Mouse (Mus musculus) neural tube, embryonic 12.5 days (tissue): ENCODE data around the gene Olfr1333. TPM values are rescaled to one million over a fixed set of nuclear protein-coding genes. Genes with fewer than 3 reads are reported as not detected.
"Not testable (repeated sequence)": the region's sequence is repeated elsewhere in the genome, so short reads cannot be mapped to it uniquely, and the experiment has no call there.

Experiments
- ATAC-seq: fragments of 200-750 bp; cut with Nextera tagmentation; 2 replicates; pipeline ENCODE4 v1.8.0; 2017; ENCODE audit warnings: low read depth, mild to moderate bottlenecking, moderate TSS enrichment, moderate library complexity; ENCODE audit not compliant: low FRiP score
- H3K27ac ChIP-seq: fragments of 300-500 bp; sonication (generic); 2 replicates; pipeline ENCODE4 v1.5.1; 2016
- H3K27me3 ChIP-seq: fragments of 300-500 bp; sonication (generic); replicated peaks from 2 replicates; pipeline ENCODE4 v1.6.1; 2016; ENCODE audit warnings: mild to moderate bottlenecking
- H3K36me3 ChIP-seq: fragments of 300-500 bp; sonication (generic); 2 replicates; pipeline ENCODE4 v1.6.1; 2016; ENCODE audit warnings: mild to moderate bottlenecking
- H3K4me1 ChIP-seq: fragments of 300-500 bp; sonication (generic); 2 replicates; pipeline ENCODE4 v1.6.1; 2016
- H3K4me2 ChIP-seq: fragments of 300-500 bp; sonication (generic); replicated peaks from 2 replicates; pipeline ENCODE4 v1.6.1; 2016; ENCODE audit warnings: mild to moderate bottlenecking
- H3K4me3 ChIP-seq: fragments of 300-500 bp; sonication (generic); 2 replicates; pipeline ENCODE4 v1.5.1; 2016
- H3K9ac ChIP-seq: fragments of 300-500 bp; sonication (generic); 2 replicates; pipeline ENCODE4 v1.6.1; 2016; ENCODE audit warnings: mild to moderate bottlenecking
- H3K9me3 ChIP-seq: fragments of 300-500 bp; sonication (generic); 2 replicates; pipeline ENCODE4 v1.6.1; 2016; ENCODE audit warnings: mild to moderate bottlenecking
- WGBS: fragments of 180-500 bp; shearing (Covaris S2); methylation state at CpG from one replicate; pipeline ENCODE4 v1.1.7; 2016; 5-methylcytosine and 5-hydroxymethylcytosine counted together
- polyA plus RNA-seq: library from polyadenylated mRNA; unstranded; fragments of >200 nt; fragmentation: Nextera tagmentation; extraction: Ambion mirVana; gene quantifications from 2 replicates; pipeline ENCODE4 v1.2.1, GENCODE M21; 2016

The Olfr1333 gene
- polyA plus RNA-seq, result not detected in 2 replicates

DNA sequence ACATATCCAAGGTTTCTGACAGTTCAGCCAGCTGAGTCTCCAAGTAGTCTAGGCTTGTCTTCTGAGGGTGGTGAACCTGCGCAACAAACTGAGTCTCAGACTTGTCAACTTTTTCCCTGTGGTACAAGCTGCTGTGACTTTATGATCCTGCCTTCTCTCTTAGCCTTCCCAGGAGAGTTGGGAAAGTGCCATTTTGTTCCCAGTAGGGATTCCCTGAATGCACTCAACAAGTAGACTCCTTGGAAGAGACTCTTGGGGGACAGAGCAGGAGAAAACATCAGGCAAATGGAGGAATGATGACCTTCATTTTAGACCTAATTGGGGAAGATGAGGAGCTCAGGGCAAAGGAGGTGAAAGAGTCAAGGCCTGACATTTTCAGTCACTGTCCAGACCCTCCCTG lies at the start of gene Olfr1333:
TSS of gene Olfr1333 (minus strand) at position 101 of the 400 bp plus-strand sequence.
- Histone ChIP-seq H3K27ac (no peak within 1 kb of the TSS), H3K4me3 (no peak within 1 kb of the TSS), H3K36me3 (no peaks in the 10 kb centered on the region), H3K27me3 (no peaks in the 10 kb centered on the region), H3K9ac (no peak within 1 kb of the TSS), H3K4me2 (no peak within 1 kb of the TSS), H3K4me1 (no peaks in the 10 kb centered on the region), H3K9me3 (no peaks in the 10 kb centered on the region)
- 97% methylated on average over 1 of the region's 1 CpGs for WGBS
- ATAC-seq, result no peak

DNA sequence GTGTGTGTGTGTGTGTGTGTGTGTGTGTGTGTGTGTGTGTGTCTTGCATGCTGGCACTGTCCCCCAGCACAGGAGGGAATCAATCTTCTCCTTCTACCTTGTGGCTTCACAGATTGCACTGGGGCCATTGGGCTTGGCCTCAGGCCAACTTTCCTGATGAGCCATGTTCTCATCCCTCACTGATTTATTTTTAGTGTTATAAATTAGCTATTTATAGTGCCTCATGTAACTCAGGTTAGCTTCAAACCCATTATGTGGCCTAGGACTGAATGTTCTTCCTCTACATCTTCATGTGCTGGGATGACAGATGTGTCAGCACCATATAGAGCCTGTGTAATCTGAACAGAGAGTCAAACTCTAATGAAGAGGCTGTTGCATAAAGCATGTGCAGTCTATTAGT lies 31.5 kb upstream of the Olfr1333 start:
- ATAC-seq, result no peak
- Histone ChIP-seq H3K36me3 (no peaks in the 10 kb centered on the region), H3K9ac (no peak overlapping the region), H3K27me3 (no peaks in the 10 kb centered on the region), H3K27ac (no peak overlapping the region), H3K4me2 (no peak overlapping the region), H3K4me3 (no peak overlapping the region), H3K4me1 (no peaks in the 10 kb centered on the region), H3K9me3 (no peaks in the 10 kb centered on the region)

DNA sequence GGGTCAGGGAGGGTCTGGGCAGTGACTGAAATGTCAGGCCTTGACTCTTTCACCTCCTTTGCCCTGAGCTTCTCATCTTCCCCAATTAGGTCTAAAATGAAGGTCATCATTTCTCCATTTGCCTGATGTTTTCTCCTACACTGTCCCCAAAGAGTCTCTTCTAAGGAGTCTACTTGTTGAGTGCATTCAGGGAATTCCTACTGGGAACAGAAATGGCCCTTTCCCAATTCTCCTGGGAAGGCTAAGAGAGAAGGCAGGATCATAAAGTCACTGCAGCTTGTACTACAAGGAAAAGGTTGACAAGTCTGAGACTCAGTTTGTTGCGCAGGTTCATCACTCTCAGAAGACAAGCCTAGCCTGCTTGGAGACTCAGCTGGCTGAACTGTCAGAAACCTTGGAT lies 28.3 kb upstream of the Olfr1333 start, which contains the start of gene Olfr1331:
TSS of gene Olfr1331 (plus strand) at position 301 of the 400 bp plus-strand sequence.
- H3K27ac ChIP-seq, result no peak within 1 kb of the TSS
- H3K9ac ChIP-seq, result no peak within 1 kb of the TSS
- no peaks in the 10 kb centered on the region for H3K9me3 ChIP-seq
- no peak within 1 kb of the TSS for H3K4me2 ChIP-seq
- no peaks in the 10 kb centered on the region for H3K36me3 ChIP-seq
- no peaks in the 10 kb centered on the region for H3K4me1 ChIP-seq
- H3K27me3 ChIP-seq, result no peaks in the 10 kb centered on the region
- no peak within 1 kb of the TSS for H3K4me3 ChIP-seq
- no peak for ATAC-seq
- 87% methylated on average over 1 of the region's 1 CpGs for WGBS

DNA sequence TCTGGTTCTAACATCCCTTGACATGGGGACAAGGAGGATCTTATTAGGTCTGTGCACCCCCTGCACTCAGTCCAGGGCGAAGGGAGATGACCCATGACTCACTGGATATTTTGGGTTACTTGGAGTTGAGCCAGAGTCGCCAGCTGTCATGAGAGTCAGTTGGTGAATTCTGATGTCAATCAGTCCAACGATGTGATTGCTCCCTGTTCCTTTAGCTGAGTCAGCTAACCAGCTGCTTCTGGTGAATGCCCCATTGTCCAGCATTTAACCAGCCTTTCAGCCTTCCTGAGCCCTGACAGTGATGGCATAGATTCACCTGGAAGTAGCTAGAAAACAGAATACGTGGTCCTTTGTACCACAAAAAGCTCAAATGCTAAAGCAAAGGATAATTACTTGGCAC lies 26.6 kb upstream of the Olfr1333 start:
- H3K36me3 ChIP-seq, result no peaks in the 10 kb centered on the region
- H3K27me3 ChIP-seq, result no peaks in the 10 kb centered on the region
- H3K4me2 ChIP-seq, result no peak overlapping the region
- H3K27ac ChIP-seq, result no peak overlapping the region
- H3K4me1 ChIP-seq, result no peaks in the 10 kb centered on the region
- no peak overlapping the region for H3K9ac ChIP-seq
- H3K9me3 ChIP-seq, result no peaks in the 10 kb centered on the region
- no peak for ATAC-seq
- H3K4me3 ChIP-seq, result no peak overlapping the region
- WGBS, result 62% methylated on average over 4 of the region's 4 CpGs

DNA sequence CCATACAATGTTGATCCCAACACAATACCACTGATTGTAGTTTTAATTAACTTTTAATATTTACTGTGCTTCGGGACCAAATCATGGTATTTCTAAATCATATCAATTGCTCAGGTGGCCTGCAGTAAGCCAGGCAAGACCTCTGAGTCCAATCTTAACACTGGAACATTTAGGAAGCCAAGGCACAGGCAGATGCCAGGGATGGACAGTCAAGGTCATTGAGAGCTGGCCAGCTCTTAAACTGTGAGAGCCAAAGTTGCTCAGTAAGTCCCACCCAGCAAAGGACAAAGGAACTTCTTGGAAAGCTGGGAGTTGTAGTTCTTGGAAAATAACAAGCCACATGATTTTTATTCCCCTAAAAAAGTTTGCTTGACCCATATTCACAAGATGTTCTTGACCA lies 25.7 kb upstream of the Olfr1333 start:
- Histone ChIP-seq H3K4me1 (no peaks in the 10 kb centered on the region), H3K9me3 (no peaks in the 10 kb centered on the region), H3K27me3 (no peaks in the 10 kb centered on the region), H3K4me3 (no peak overlapping the region), H3K27ac (no peak overlapping the region), H3K36me3 (no peaks in the 10 kb centered on the region), H3K9ac (no peak overlapping the region), H3K4me2 (no peak overlapping the region)
- no peak for ATAC-seq
- 88% methylated on average over 1 of the region's 1 CpGs for WGBS

DNA sequence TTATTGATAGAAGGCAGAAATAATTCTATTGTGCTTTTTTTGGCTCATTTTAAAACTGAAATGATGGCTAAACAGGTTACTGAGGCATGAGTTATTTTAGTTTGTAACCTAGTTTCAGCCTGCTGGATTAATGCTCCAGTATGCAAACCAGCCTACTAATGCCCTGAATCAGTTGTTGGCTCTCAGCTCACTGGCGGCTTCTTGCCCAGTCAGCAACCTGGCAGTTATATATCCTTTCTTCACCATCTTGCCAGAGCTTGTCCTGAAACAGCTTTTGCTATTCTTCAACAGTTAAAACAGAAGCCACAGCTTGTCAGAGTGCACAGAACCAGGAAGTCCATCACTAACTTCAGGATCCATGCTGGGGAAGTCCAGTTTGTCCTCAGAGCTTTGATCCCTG lies 17.2 kb downstream of the Olfr1333 start:
- Histone ChIP-seq H3K4me1 (no peaks in the 10 kb centered on the region), H3K4me2 (no peak overlapping the region), H3K36me3 (no peaks in the 10 kb centered on the region), H3K27ac (no peak overlapping the region), H3K9me3 (no peaks in the 10 kb centered on the region), H3K9ac (no peak overlapping the region), H3K27me3 (no peaks in the 10 kb centered on the region), H3K4me3 (no peak overlapping the region)
- no peak for ATAC-seq
- 93% methylated on average over 1 of the region's 1 CpGs for WGBS

DNA sequence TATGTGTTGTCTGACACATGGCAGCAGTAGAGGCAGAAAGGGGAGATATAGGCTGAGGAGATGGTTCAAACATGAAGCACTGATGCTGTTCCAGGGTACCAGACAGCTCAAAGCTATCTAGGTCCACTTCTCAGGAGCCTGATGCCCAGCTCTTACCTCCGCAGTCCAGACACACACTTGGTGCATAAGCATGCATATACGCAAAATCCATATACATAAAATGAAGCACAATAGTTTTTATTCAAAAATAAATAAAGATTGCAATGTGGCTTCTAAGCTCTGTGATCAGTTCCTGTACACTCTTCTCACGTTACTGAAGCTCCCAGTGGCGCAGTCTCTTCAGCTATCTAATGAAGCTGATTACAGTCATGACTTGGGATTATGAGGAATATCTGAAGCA lies 26.2 kb downstream of the Olfr1333 start, which contains the start of gene Olfr1335:
TSS of gene Olfr1335 (minus strand) at position 101 of the 400 bp plus-strand sequence.
- H3K4me1 ChIP-seq, result no peaks in the 10 kb centered on the region
- H3K4me2 ChIP-seq, result no peak within 1 kb of the TSS
- no peak for ATAC-seq

DNA sequence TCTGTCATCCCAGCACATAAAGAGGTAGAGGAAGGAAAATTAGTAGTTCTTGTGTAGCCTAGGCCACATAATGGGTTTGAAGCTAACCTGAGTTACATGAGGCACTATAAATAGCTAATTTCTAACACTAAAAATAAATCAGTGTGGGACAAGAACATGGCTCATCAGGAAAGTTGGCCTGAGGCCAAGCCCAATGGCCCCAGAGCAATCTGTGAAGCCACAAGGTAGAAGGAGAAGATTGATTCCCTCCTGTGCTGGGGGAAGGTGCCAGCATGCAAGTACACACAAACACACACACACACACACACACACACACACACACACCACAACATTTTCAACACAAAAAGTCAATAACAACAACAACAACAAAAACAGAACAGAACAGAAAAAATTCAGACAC lies 43.3 kb downstream of the Olfr1333 start:
- not testable (repeated sequence) for H3K4me3 ChIP-seq, H3K4me1 ChIP-seq, H3K4me2 ChIP-seq, ATAC-seq, H3K27ac ChIP-seq, H3K27me3 ChIP-seq, H3K9ac ChIP-seq, H3K9me3 ChIP-seq, H3K36me3 ChIP-seq

More for the DNA sequence above, 26.2 kb downstream of the Olfr1333 start, which contains the start of gene Olfr1335:
- H3K27ac ChIP-seq, result no peak within 1 kb of the TSS
- WGBS, result 91% methylated on average over 4 of the region's 4 CpGs
- H3K4me3 ChIP-seq, result no peak within 1 kb of the TSS
- H3K27me3 ChIP-seq, result no peaks in the 10 kb centered on the region
- H3K9me3 ChIP-seq, result no peaks in the 10 kb centered on the region
- no peaks in the 10 kb centered on the region for H3K36me3 ChIP-seq
- H3K9ac ChIP-seq, result no peak within 1 kb of the TSS

DNA sequence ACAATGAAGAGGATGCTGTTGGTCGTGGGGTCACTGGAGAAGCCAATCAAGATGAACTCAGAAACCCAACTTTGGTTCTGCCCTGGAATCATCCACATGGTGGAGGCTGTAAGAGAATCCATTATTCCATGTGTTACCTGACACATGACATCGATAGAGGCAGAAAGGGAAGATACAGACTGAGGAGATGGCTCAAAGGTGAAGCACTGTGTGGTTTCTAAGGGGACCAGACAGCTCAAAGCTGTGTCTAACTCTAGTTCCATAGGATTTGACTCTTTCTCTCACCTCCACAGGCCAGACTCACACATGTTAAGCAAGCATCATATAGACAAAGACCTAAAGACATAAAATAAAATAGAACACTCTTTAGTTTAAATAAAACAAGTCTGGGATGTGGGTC lies 53.6 kb downstream of the Olfr1333 start, which contains the start of gene Olfr1337:
TSS of gene Olfr1337 (minus strand) at position 101 of the 400 bp plus-strand sequence.
- 80% methylated on average over 2 of the region's 2 CpGs for whole genome bisulfite sequencing
- H3K9ac ChIP-seq, result no peak within 1 kb of the TSS
- no peaks in the 10 kb centered on the region for H3K36me3 ChIP-seq
- no peak within 1 kb of the TSS for H3K27ac ChIP-seq
- no peaks in the 10 kb centered on the region for H3K4me1 ChIP-seq
- no peak for ATAC-seq
- no peaks in the 10 kb centered on the region for H3K9me3 ChIP-seq
- H3K4me2 ChIP-seq, result no peak within 1 kb of the TSS
- no peaks in the 10 kb centered on the region for H3K27me3 ChIP-seq
- no peak within 1 kb of the TSS for H3K4me3 ChIP-seq

Other genes with a start within 250 kb of the Olfr1333 start
- gene Cfap57, start 215.5 kb downstream of the Olfr1333 start, polyA plus RNA-seq, result 1.2 and 1.3 TPM in 2 replicates
- 151 and 158 TPM in 2 replicates for gene Ebna1bp2, start 215.5 kb downstream of the Olfr1333 start, polyA plus RNA-seq
- not detected in 2 replicates for gene Olfr62, start 177.3 kb downstream of the Olfr1333 start, polyA plus RNA-seq
- gene Olfr1342, start 143.5 kb downstream of the Olfr1333 start, polyA plus RNA-seq, result not detected in 2 replicates
- gene Olfr1341, start 132.8 kb downstream of the Olfr1333 start, polyA plus RNA-seq, result not detected in 2 replicates
- gene Olfr1340, start 116.1 kb downstream of the Olfr1333 start, polyA plus RNA-seq, result not detected in 2 replicates
- not detected in 2 replicates for gene Olfr1339, start 104.1 kb downstream of the Olfr1333 start, polyA plus RNA-seq
- gene Olfr1338, start 77.5 kb downstream of the Olfr1333 start, polyA plus RNA-seq, result not detected in 2 replicates
- gene Olfr1337, start 53.7 kb downstream of the Olfr1333 start, polyA plus RNA-seq, result not detected in 2 replicates
- not detected in 2 replicates for gene Olfr1335, start 26.3 kb downstream of the Olfr1333 start, polyA plus RNA-seq
- gene Olfr1331, start 28.4 kb upstream of the Olfr1333 start, polyA plus RNA-seq, result not detected in 2 replicates
- gene Olfr1330, start 52.3 kb upstream of the Olfr1333 start, polyA plus RNA-seq, result not detected in 2 replicates
- not detected in 2 replicates for gene Olfr1329, start 81.2 kb upstream of the Olfr1333 start, polyA plus RNA-seq
- not detected in 2 replicates for gene Olfr1328, start 102.3 kb upstream of the Olfr1333 start, polyA plus RNA-seq
- gene Lao1, start 125.3 kb upstream of the Olfr1333 start, polyA plus RNA-seq, result not detected in 2 replicates